Mouse (Mus musculus) granulocyte monocyte progenitor cell, adult 5-6 weeks (primary cell): ENCODE measurements around the gene Tnip2. TPM values are rescaled to one million over a fixed set of nuclear protein-coding genes. Genes with fewer than 3 reads are reported as not detected.

Experiments used
- ATAC-seq: replicated peaks from 2 replicates; pipeline ENCODE4 v1.8.0; 2016; ENCODE audit warnings: mild to moderate bottlenecking, moderate TSS enrichment, inconsistent platforms; ENCODE audit not compliant: poor library complexity, severe bottlenecking
- total RNA-seq, 2 experiments: library from RNA; stranded (forward) in 1 of 2; stranded (reverse) in 1 of 2; fragments of 200-712, 200-1000 nt in 1 of 2; fragments of >200 nt in 1 of 2; fragmentation: Nextera tagmentation in 1 of 2; gene quantifications; 2 replicates each; pipeline ENCODE4 v1.2.3; 2014 to 2017

The Tnip2 gene
- total RNA-seq, 2 experiments from 2014 or later, result 11.8 to 22.0 TPM

DNA sequence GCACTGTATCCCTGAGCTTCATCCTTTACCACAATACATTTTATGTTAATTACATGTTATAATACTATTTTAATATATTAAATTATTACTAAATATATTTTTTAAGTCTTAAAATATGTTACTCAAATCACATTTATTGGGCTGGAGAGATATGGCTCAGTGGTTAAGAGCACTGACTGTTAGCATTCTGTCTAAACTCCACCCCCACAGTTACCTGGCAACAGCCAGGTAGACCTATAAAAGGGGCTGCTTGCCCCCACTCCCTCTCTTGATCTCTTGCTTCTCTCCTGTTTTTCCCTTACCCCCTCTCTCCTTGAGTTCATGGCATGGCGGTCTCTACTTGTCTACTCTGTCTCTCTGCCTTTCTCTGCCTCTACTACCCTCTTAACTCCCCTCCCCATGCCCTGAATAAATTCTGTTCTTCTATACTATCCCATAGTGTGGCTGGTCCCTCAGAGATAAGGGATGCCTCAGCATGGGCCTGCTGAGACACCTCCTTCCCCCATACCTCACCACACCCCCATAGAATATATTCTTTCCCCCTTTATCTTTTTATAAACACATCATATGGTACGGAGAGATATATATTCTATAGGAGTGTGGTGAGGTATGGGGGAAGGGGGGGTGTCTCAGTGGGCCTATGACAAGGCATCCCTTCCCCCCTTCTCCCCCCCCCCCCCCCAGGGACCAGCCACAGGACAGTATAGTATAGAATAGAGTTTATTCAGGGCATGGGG, 45.6 kb downstream of the Tnip2 start:
- ATAC-seq, result no peak

DNA sequence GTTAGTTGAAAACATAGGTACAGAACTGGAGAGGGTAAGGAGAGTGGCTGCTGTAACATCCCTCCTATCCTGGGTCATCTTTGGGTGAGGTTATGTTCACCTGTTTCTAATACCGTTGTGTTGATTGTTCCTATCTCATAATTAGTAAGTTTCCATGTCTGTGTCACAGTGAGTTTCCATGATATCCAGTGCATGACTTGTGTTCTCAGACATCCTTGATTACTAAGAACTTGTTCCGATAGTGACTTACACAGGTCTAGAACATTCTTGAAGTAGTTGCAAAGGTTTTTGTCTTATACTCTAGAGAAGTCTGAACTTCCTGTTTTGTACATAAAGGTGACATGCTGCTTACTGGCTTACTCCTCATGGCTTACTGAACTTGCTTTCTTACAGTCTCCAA, 47.1 kb downstream of the Tnip2 start:
- no peak for ATAC-seq

DNA sequence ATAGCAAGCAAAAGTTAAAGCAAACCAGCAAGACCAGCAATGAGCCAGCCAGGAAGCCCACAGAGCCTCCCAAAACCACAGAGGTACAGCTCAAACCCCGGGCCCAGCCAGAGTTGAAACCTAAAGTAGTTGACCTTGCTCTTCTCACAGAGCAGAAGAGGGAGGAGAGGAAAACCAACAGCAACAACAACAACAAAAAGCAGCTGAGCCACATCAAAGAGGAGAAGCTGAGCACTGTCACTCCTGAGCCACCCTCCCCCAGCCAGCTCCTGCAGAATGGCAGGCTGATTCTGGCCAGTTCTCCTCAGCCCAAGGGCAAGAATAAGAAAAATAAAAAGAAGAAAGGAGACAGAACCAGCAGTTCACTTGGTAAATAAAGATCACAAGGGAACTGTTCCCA, 47.7 kb downstream of the Tnip2 start:
- ATAC-seq, result no peak

DNA sequence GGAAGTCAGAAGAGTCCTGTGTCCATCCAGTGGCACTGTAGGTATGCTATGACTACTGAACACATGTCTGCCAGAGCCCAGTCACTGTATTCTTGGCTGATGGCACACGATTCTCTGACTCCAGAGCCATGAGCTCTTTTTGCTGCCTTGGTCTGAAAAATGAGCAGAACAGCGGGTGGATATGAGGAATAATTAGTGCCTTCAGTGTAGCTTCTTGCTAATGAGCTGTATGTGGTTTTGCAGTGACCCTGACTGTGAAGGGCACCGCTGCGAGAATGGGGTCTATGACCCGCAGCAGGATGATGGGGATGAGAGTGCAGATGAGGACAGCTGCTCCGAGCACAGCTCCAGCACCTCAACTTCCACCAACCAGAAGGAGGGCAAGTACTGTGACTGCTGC, 52.0 kb downstream of the Tnip2 start:
- ATAC-seq, result no peak

DNA sequence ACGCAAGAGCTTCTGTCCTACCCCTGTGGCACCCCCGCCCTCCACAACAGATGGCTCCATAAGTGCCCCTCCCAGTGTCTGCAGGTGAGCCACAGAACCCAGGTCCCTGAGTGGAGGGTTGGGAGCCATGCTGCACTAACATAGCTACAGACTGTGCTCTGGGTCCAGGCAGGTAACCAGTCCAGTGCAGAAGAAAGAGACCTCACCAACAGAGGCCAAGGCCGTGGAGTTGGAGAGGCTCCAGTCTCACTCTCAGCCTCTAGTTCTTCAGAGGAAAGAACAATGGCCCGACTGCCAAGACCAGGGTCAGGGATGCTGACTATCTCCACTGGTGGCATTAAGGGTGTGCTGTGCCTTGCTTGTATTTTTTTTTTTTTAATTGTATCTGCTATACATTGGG, 52.5 kb downstream of the Tnip2 start:
- no peak for ATAC-seq

DNA sequence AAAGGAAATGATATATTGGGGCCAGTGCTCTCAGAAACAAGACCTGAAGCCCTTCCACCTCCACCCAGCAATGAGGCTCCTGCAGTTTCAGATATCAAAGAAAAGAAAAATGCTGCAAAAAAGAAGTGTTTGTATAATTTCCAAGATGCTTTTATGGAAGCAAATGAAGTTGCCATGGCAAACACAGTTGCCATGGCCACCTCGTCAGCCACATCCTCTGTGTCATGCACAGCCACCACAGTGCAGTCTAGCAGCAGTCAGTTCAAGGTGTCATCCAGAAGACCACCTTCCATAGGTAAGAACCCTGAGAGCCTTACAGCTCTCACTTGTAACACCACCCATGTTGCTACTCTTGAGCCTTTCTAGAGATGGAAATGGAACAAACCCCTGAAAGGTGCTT, 54.8 kb downstream of the Tnip2 start:
- no peak for ATAC-seq

DNA sequence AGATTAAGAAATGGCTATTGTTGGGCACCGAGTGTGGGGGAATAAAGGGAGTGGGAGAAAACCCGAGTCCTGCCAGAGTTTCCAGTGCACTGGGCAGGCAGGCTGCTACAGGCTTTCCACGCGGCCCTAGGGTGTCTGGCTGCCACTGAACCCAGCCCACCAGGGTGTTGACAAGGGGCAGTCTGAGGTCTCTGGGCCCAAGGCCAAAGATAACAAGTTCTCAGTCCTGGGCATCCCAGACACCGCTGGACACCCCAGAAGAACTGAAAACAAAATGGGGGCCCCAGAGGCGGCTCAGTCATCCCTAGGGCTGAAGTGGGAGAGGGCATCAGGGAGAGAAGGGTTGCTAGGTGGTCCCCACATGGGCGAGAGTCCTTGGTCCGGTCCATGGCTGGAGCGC, 67.6 kb downstream of the Tnip2 start:
- no peak for ATAC-seq

Other genes starting within 250 kb of the Tnip2 start
- gene Zfyve28, start 225.5 kb downstream of the Tnip2 start, total RNA-seq (2014; fragmentation: Nextera tagmentation), result not detected in 2 replicates
- not detected in 2 replicates for gene Zfyve28, start 225.5 kb downstream of the Tnip2 start, total RNA-seq (2017)
- gene Cfap99, start 225.4 kb downstream of the Tnip2 start, total RNA-seq (2014; fragmentation: Nextera tagmentation), result not detected in 2 replicates
- not detected in 2 replicates for gene Cfap99, start 225.4 kb downstream of the Tnip2 start, total RNA-seq (2017)
- 110 and 114 TPM in 2 replicates for gene Rnf4, start 177.7 kb downstream of the Tnip2 start, total RNA-seq (2014; fragmentation: Nextera tagmentation)
- gene Rnf4, start 177.7 kb downstream of the Tnip2 start, total RNA-seq (2017), result 117 and 146 TPM in 2 replicates
- 25.0 and 48.0 TPM in 2 replicates for gene Fam193a, start 144.1 kb downstream of the Tnip2 start, total RNA-seq (2014; fragmentation: Nextera tagmentation)
- gene Fam193a, start 144.1 kb downstream of the Tnip2 start, total RNA-seq (2017), result 20.3 and 31.7 TPM in 2 replicates
- gene Sh3bp2, start 11.8 kb upstream of the Tnip2 start, total RNA-seq (2014; fragmentation: Nextera tagmentation), result 15.4 and 16.5 TPM in 2 replicates
- gene Sh3bp2, start 11.8 kb upstream of the Tnip2 start, total RNA-seq (2017), result 9.8 and 11.9 TPM in 2 replicates
- gene Add1, start 59.7 kb upstream of the Tnip2 start, total RNA-seq (2014; fragmentation: Nextera tagmentation), result 65.6 and 74.2 TPM in 2 replicates
- 81.0 and 82.6 TPM in 2 replicates for gene Add1, start 59.7 kb upstream of the Tnip2 start, total RNA-seq (2017)
- gene Mfsd10, start 123.2 kb upstream of the Tnip2 start, total RNA-seq (2014; fragmentation: Nextera tagmentation), result 196 and 197 TPM in 2 replicates
- gene Mfsd10, start 123.2 kb upstream of the Tnip2 start, total RNA-seq (2017), result 111 and 147 TPM in 2 replicates
- gene Nop14, start 146.2 kb upstream of the Tnip2 start, total RNA-seq (2014; fragmentation: Nextera tagmentation), result 40.0 and 45.0 TPM in 2 replicates
- gene Nop14, start 146.2 kb upstream of the Tnip2 start, total RNA-seq (2017), result 47.7 and 50.0 TPM in 2 replicates
- 0.95 and 7.2 TPM in 2 replicates for gene Grk4, start 146.4 kb upstream of the Tnip2 start, total RNA-seq (2014; fragmentation: Nextera tagmentation)
- 1.2 and 1.4 TPM in 2 replicates for gene Grk4, start 146.4 kb upstream of the Tnip2 start, total RNA-seq (2017)
- 32.6 and 36.2 TPM in 2 replicates for gene Htt, start 247.7 kb upstream of the Tnip2 start, total RNA-seq (2014; fragmentation: Nextera tagmentation)
- 18.3 and 25.1 TPM in 2 replicates for gene Htt, start 247.7 kb upstream of the Tnip2 start, total RNA-seq (2017)